Mouse (Mus musculus) monocyte, adult 2 months (primary cell): Measurements from ENCODE around the gene Baiap2l2.

ENCODE experiments used
- DNase-seq, 2 experiments: peaks; one replicate each; pipeline ENCODE4 v3.0.0; 2022; ENCODE audit warnings: low spot score in 2 of 2, low read depth in 1 of 2

Gene Baiap2l2

DNA sequence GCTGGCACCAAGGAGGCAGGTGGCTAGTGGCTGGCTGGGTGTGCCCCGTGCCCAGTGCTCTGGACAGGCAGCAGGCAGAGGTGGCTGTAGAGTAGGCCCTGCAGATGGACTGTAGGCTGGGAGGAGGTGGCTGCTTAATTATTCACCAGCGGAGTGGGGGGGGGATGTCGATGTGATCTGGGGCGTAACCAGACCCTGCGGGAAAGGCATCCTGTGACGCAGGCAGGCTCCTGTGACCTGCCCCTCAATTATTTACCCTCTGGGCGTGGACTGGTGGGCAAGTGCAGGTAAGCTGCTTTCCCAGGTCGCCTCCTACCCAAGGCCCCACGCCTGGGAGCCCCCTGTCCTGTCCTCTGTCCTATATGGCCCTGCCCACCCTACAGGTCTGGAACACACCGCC lies at the start of gene Baiap2l2:
Gene Baiap2l2, minus strand, starts transcription at position 139 of the 400 bp plus-strand sequence.
- DNase-seq = no peak

DNA sequence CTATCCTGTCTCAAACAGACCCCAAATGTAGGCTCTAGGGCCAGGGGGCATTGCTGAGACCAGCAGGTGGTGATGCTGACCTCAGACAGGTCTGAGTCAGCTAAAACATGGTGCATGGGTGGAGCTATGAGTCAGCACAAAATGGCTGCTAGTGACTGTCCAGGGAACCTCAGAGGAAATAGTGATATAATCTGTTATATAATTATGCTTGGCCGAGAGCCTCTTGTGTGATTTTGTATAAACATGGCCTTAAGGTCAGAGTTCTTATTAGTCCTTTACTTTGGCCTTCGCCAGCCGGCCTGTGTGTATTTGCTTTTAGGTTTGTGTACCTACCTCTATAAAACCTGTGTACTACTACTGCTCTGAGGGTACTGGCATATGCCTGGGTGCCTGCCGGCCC lies 48.1 kb upstream of the Baiap2l2 start:
- DNase-seq = no peak

DNA sequence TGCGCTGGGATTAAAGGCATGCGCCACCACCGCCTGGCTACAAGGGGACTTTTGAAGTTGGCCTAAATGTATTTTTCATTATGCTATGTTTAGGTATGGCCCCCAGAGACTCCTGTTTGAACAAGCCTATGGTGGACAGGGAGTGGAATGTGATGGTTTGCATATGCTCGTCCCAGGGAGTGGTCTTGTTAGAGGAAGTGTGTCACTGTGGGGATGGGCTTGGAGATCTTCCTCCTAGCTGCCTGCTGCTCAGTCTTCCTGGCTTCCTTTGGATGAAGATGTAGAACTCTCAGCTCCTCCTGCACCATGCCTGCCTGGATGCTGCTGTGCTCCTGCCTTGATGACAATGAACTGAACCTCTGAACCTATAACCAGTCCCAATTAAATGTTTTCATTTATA lies 45.2 kb upstream of the Baiap2l2 start:
- DNase-seq = no peak

DNA sequence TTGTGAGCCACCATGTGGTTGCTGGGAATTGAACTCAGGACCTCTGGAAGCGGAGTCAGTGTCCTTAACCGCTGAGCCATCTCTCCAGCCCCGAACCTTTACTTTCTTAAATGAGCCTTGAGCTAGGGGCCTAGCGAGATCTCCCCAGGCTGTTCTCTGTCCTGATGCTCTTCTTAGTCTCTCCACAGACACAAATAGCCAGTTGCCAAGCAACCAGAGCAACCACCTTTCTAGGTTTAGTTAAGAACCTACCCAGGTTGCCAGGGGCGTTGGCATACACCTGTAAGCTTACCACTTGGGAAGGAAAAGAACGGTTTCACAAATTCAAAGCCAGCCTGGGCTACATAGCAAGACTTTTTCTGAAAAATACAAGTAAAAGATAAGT lies 44.6 kb upstream of the Baiap2l2 start:
- DNase-seq = no peak

DNA sequence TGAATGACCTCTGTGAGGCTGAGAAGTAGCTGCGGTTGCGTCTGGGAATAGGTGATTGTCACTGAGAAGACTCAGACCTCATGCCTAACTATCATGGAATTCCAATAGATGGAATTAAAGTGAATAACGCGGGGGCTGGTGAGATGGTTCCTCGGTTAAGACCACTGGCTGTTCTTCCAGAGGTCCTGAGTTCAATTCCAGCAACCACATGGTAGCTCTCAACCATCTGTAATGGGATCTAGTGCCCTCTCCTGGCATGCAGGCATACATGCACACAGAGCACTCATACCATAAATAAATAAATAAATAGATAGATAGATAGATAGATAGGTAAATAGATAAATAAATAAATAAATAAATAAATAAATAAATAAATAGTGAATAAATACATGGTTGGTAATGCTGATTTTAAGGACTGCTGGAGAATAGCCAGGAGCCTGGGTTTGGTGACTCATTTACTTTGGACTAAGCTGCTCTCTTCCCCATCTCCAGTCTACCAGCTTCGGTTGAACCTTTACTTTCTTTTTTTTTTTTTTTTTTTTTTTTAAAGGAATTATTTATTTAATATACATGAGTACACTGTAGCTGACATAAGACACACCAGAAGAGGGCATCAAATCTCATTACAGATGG lies 44.1 kb upstream of the Baiap2l2 start:
- DNase-seq = no peak

DNA sequence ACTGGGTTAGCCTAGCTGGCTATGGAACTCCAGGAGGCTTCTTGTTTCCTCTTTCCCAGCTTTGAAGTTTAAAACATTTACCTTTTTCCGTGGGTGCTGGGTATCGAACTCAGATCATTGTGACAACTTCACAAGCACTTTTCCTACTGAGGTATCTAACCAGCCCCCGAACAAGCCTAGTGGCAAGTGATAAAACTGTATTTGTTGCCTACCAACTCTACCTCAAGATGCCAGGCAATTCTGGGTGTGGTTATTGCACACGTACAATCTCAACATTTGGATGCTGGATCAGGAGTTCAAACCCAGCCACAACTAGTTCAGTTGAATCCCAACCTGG lies 43.6 kb upstream of the Baiap2l2 start:
- no peak for DNase-seq

DNA sequence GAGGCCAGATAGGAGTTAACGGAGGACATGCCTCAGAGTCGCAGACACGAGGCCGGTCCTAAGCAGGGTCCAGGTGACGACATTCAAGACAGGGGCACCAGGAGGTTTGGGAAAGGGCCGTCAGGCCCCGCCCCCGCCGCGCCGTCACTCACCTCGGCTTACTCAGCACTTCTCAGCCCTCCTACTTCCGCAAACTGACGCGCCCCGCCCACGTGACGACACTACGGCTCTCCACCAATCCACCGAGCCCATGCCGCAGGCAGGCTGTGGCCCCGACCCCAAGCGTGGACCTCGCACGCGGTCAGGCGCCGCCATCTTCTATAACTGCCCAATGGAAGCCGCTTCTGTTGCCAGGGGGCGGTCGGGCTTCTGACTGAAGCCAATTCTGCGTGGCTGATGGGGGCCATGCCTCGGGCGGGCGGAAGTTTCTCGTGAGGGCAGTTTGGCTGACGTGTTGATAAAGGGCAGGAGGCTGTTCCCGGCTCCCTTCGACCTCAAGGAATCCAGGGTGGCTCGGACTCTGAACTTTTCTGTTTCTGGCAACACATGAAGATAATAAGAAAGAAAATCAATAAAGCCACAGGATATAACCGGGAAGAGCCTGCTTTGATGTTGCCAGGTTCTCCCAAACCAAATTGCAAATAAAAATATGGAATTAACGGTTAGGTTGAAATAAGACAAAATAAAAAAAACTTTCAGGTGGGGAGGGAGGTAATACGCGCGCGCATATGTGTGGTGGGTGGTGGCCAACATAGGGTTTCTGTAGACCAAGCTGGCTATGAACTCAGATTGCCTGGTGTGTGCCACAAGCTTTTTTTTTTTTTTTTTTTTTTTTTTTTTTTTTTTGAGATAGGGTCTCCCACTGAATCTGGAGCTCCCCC lies 43.0 kb upstream of the Baiap2l2 start, which contains the start of gene Pla2g6:
Gene Pla2g6, minus strand, starts transcription at position 333 of the 881 bp plus-strand sequence.
- peak; percentile 98 for DNase-seq

DNA sequence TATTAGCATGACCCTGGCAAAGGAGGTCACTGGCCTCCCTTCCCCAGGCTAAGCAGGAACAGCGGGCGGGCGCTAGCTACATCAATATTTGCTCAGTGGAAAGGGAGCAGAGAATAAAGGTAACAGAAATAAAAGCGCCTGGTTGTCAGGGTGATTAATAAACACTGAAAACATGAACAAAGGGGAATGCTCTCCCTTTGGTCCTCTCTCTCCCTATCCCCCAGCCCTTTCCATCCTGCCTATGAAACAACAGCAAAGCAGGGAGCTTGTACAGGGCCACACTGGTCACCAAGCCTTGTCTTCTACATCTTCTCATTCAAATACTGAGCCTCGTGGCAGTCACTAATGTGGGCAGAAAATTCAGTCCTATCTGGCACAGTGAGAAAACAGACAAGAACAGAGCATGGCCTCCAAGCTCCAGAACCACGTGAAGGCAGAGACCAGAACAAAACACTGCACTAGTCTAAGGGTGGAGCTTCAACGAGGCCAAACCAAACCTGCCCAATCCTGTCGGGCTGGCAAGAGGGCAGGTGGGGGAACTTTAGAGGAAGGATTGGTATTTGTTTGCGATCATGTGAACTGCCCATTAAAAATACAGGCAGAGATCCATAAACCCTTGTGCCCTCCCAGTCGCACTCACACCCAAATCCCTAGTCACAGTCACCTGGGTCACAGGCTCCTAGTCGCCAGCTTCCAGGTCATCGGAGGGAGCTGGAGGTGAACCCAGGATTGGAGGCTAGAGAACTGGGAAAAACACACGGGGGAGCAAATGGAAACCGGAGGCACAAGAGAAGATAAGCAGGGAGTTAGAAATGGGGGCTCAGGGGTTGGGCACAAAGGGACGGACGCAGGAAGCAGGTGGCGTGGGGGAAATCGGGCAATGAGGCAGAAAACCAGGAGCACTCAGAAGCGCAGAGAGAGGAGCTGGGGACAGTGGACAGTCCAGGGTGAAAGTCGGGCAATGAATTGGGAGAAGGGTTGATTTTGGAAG lies 41.9 kb upstream of the Baiap2l2 start:
- DNase-seq = no peak

DNA sequence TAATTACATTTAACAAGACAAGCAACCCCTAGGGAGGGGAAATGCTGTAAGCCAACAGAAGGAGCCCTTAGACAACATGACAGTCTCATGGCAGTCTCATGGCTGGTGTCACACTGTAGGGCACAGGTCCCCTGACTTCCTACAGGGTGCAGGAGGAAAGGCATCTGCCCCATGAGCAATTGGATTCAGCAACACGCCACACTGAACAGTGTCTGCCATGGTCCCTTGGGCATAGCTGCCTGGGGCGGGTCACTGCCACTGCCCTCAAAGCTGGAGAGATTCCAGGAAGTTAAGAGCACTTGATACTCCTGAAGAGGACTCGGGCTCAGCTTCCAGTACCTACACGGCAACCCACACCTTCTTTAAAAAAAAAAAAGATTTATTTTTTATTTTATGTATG lies 40.9 kb upstream of the Baiap2l2 start:
- no peak for DNase-seq

- DNase-seq = no peak
Observed at GRCm38 (mm10) chr15:79325742-79326141, 40.4 kb upstream of the Baiap2l2 start.

DNA sequence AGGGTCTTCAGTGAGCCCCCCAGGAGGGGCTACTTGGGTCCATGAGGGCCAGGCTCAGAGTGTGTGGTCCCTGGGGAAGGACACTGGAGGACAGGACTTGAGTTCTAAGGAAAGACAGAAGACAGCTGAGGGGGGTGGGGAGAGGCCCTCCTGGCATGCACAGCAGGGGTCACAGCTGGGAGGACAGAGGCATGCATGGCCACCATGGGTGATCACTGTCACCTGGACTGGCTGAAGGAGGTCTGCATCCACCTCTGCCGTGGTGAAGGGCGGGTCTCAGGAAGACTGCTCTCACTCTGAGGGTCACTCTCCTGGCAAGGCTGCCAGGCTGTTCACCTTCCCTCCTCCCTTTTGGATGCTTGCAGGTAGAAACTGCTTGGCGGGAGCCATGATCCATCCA lies 39.0 kb upstream of the Baiap2l2 start:
- no peak for DNase-seq

DNA sequence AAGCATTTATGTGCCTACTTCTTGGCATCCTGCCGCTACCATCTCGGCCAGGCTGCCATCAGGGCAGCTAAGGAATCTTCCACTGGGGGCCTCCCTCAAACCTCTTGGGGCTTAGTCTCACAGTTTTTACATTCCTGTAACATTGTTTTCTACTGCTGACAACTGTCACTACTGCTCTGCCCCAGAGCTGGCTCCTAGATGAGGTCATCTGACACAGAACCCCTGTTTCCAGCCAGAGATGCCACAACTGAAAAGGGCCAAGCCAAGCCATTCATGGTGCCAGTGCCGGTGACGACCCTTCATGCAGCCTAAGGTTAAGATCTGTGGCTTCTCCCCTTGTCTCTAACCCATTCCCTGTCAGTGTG lies 38.4 kb upstream of the Baiap2l2 start:
- DNase-seq = no peak

DNA sequence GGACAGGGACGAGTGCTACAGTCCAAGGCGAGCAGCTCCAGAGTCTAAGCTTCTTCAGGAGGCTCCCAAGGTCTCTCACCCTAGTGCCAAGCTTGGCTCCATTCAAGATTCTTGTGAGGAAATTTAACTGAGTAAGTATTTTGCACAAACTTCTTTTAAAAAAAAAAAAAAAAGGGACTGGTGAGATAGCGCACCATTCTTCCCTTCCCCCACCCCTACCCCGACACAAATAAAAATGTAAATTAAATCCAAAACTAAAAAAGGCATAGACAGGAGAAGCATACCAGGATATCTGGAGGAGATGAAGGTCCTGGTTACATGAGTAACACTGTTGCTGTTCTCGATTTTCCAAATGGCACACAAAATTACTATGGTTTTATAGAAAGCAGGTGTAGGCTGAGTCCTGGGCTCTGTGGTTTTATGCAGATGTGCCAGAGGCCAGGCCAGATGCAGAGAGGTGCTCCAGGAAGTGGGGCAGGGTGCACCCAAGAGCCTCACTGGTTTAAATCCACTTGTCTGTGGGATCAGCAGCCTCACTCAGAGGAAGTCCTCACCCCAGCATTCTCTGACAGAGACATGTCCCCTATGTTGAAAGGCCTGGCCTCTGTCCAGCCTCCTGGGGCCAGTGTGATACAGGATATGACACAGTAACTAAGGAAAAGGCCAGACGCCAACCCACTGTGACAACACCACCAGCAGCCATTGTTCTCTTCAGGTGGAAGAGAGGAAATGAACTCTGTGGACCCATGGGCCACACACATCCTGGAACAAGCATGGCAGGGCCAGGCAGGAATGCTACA lies 37.9 kb upstream of the Baiap2l2 start:
- peak in 1 of 2 experiments; percentile 28 for DNase-seq

DNA sequence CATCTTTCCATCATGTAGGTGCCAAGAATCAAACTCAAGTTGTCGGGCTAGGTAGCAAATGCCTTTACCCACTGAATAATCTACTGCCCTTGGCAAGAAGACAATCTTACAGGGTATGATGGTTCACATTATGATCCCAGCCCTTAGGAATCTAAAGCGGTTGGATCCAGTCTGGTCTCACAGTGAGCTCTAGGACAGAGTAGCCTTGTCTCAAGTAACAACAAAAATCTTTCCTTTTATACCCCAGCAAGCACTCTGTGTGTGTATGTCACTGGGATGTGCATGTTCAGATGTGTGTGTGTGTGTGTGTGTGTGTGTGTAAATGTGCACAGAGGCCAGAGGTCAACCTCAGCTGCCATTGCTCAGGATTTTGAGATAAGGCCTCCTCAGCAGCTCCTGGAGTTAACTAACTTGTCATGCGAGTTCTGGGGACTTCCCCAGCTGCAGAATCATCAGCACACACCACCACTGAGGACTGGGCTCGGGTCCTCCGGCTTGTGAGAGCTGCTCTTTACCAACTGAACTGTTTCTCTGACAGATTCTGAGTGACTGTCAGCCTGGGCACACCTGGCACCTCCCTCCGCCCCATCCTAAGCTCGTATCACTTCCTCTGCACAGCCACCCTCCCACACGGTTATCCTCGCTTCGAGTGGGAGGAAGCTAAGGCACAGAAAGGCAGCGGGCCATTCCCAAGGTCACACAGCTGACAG lies 37.1 kb upstream of the Baiap2l2 start:
- no peak for DNase-seq

DNA sequence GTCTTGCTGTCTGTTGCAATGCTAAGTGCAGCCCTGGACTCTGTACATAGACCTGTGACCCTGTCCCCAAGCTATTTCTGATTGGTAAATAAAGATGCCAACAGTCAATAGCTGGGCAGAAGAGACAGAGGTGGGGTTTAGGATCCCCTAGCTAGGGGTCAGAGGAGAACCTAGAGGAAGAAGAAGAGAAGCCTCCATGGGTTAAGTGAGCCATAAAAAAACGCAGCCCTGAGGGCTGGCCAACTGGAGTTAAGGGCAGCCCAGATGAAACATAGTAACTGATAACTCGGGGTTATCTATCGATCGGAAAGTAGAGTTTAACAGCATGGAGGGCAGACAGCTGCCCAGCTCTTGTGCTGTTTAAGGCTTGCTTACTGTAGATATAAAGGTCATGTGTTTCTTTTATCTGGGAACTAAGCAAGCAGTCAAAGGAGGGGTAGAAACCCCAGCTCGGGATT lies 36.4 kb upstream of the Baiap2l2 start:
- DNase-seq = no peak

GRCm38 (mm10) chr15:79313848-79314369 lies 28.6 kb upstream of the Baiap2l2 start:
- DNase-seq = no peak

GRCm38 (mm10) chr15:79307861-79308260 lies 22.5 kb upstream of the Baiap2l2 start:
- DNase-seq = no peak

- DNase-seq = no peak
Observed at GRCm38 (mm10) chr15:79306043-79306637, 20.8 kb upstream of the Baiap2l2 start.

DNA sequence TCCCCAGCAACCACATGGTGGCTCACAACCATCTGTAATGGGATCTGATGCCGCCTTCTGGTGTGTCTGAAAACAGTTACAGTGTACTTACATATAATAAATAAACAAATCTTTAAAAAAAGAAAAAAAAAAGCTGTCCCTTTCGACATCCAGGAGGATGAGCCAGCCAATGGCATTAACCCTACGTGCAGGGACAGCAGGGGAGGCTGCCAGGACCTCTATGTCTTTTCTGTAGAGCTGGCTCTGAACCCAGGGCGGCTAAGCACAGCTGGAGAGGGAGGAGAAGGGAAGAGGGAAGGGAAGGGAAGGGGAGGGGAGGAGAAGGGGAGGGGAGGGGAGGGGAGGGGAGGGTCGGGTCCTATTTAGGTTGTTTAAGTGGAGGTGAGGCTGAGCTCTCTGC lies 19.5 kb upstream of the Baiap2l2 start:
- no peak for DNase-seq
